ENCODE assay signal across 27 mouse cellular contexts in genomic region chr9:75876333-75876732, GRCm38 (mm10).
DNase-seq lines count a peak whose midpoint lies in the region; ATAC-seq and TF ChIP-seq lines count a peak whose summit lies in the region.
"Had no signal": no experiment of that assay in that cellular context is flagged by ENCODE, and none has a peak within 500 bp of the region (broad histone marks: within the 10 kb centered on the region; RNA-seq: fewer than 3 reads in every experiment).

No protein-coding gene starts in this region.

- no peaks in the 10 kb centered on the region for H3K4me1 ChIP-seq in kidney, adult 2 months (ENCODE audit: control insufficient read depth, insufficient read depth, low read length)
- no peaks in the 10 kb centered on the region for H3K4me1 ChIP-seq in kidney, embryonic 16.5 days (ENCODE audit: insufficient read depth, low read length)
- H3K4me1 ChIP-seq in hindbrain, embryonic 11.5 days (replicated peaks; ENCODE audit: control insufficient read depth, insufficient read depth, low read length): no peaks in the 10 kb centered on the region
- H3K4me1 ChIP-seq: embryonic facial prominence, embryonic 12.5 days; forebrain, embryonic 10.5 days; forebrain, embryonic 15.5 days; heart, embryonic 13.5 days; hindbrain, embryonic 12.5 days; intestine, embryonic 15.5 days; limb, embryonic 15.5 days; liver, embryonic 13.5 days had no signal

- intact Hi-C loops in gastrocnemius, adult 2 months (cut with DNase I): no loop called here

- H3K27ac ChIP-seq in gastrocnemius, adult 2 months: no peak overlapping the region
- H3K27ac ChIP-seq in kidney, adult 2 months (ENCODE audit: insufficient read depth, low read depth, low read length): no peak overlapping the region
- no peak overlapping the region for H3K27ac ChIP-seq in kidney, embryonic 16.5 days (ENCODE audit: low read length)
- no peak overlapping the region for H3K27ac ChIP-seq in hindbrain, embryonic 11.5 days (ENCODE audit: low read depth, low read length)
- H3K27ac ChIP-seq: embryonic facial prominence, embryonic 12.5 days; forebrain, embryonic 10.5 days; forebrain, embryonic 15.5 days; heart, embryonic 13.5 days; hindbrain, embryonic 12.5 days; hindbrain, postnatal 0 days; intestine, embryonic 15.5 days; limb, embryonic 15.5 days; liver, embryonic 13.5 days had no signal

- H3K9me3 ChIP-seq in kidney, embryonic 16.5 days (ENCODE audit: low read length): no peaks in the 10 kb centered on the region
- no peaks in the 10 kb centered on the region for H3K9me3 ChIP-seq in hindbrain, embryonic 11.5 days (ENCODE audit: control insufficient read depth, low read length)
- H3K9me3 ChIP-seq: embryonic facial prominence, embryonic 12.5 days; forebrain, embryonic 10.5 days; forebrain, embryonic 15.5 days; G1E; heart, embryonic 13.5 days; hindbrain, embryonic 12.5 days; intestine, embryonic 15.5 days; limb, embryonic 15.5 days; liver, embryonic 13.5 days had no signal

- H3K4me3 ChIP-seq in gastrocnemius, adult 2 months: no peak overlapping the region
- no peak overlapping the region for H3K4me3 ChIP-seq in kidney, adult 2 months (ENCODE audit: insufficient read depth, low read depth, low read length)
- no peak overlapping the region for H3K4me3 ChIP-seq in kidney, embryonic 16.5 days (ENCODE audit: low read length)
- H3K4me3 ChIP-seq in hindbrain, embryonic 11.5 days (ENCODE audit: low read depth, low read length): no peak overlapping the region
- H3K4me3 ChIP-seq: embryonic facial prominence, embryonic 12.5 days; forebrain, embryonic 10.5 days; forebrain, embryonic 15.5 days; heart, embryonic 13.5 days; hindbrain, embryonic 12.5 days; intestine, embryonic 15.5 days; limb, embryonic 15.5 days; liver, embryonic 13.5 days had no signal

- ATAC-seq in kidney, embryonic 16.5 days (ENCODE audit: low FRiP score, low TSS enrichment): no peak
- no peak for ATAC-seq in hindbrain, embryonic 11.5 days (ENCODE audit: low FRiP score)
- ATAC-seq: forebrain, embryonic 15.5 days; hindbrain, postnatal 0 days; intestine, embryonic 15.5 days; midbrain, embryonic 16.5 days had no signal

- no peak for TF ChIP-seq POLR2A in kidney, adult 2 months (IDR thresholded peaks at IDR 0.05; ENCODE audit: low read depth, low read length)

- 57% methylated on average over 2 of the region's 2 CpGs for WGBS in kidney, adult 2 months
- 70% methylated on average over 2 of the region's 2 CpGs for WGBS in kidney, embryonic 16.5 days
- 76% methylated on average over 2 of the region's 2 CpGs for WGBS in hindbrain, embryonic 11.5 days

- DNase-seq in gastrocnemius, adult 18-20 months (ENCODE audit: low spot score): peak; percentile 9
- no peak for DNase-seq in gastrocnemius, adult 2 months
- peak; percentile 5 for DNase-seq in kidney, adult 2 months
- DNase-seq in adipocyte (ENCODE audit: low spot score): peak; percentile 17
- peak; percentile 78 for DNase-seq in lung, postnatal 25 days (ENCODE audit: low spot score)
- no peak for DNase-seq in hindbrain, embryonic 11.5 days (ENCODE audit: low spot score)
- DNase-seq: adrenal gland, postnatal 10 days; cerebellum, adult 9-10 months; cerebellum, postnatal 36 days; kidney, adult 8-10 months; kidney, postnatal 14 days; liver, embryonic 13.5 days; right cerebral cortex, postnatal 25 days; spleen, adult 18-20 months; thymus, postnatal 25 days had no signal

- H3K36me3 ChIP-seq in kidney, adult 2 months (ENCODE audit: control insufficient read depth, insufficient read depth, low read length): no peaks in the 10 kb centered on the region
- H3K36me3 ChIP-seq in kidney, embryonic 16.5 days (ENCODE audit: insufficient read depth, low read length): no peaks in the 10 kb centered on the region
- H3K36me3 ChIP-seq in hindbrain, embryonic 11.5 days (ENCODE audit: control insufficient read depth, insufficient read depth, low read length): no peaks in the 10 kb centered on the region
- H3K36me3 ChIP-seq: embryonic facial prominence, embryonic 12.5 days; forebrain, embryonic 10.5 days; forebrain, embryonic 15.5 days; G1E; heart, embryonic 13.5 days; hindbrain, embryonic 12.5 days; intestine, embryonic 15.5 days; limb, embryonic 15.5 days; liver, embryonic 13.5 days had no signal

- H3K9ac ChIP-seq in kidney, embryonic 16.5 days (replicated peaks; ENCODE audit: low read length): no peak overlapping the region
- no peak overlapping the region for H3K9ac ChIP-seq in hindbrain, embryonic 11.5 days (ENCODE audit: low read depth, low read length)
- H3K9ac ChIP-seq: embryonic facial prominence, embryonic 12.5 days; forebrain, embryonic 15.5 days; heart, embryonic 13.5 days; hindbrain, embryonic 12.5 days; intestine, embryonic 15.5 days; limb, embryonic 15.5 days; liver, embryonic 13.5 days had no signal

- no peak for TF ChIP-seq CTCF in gastrocnemius, adult 2 months (IDR thresholded peaks at IDR 0.05)
- TF ChIP-seq CTCF in kidney, adult 2 months (conservative IDR thresholded peaks at IDR 0.05; ENCODE audit: insufficient read depth, insufficient read length, low read depth, low read length): no peak

- H3K27me3 ChIP-seq in kidney, adult 2 months (replicated peaks; ENCODE audit: control insufficient read depth, insufficient read depth, low read length): no peaks in the 10 kb centered on the region
- H3K27me3 ChIP-seq in kidney, embryonic 16.5 days (ENCODE audit: insufficient read depth, low read length): no peaks in the 10 kb centered on the region
- H3K27me3 ChIP-seq in hindbrain, embryonic 11.5 days (ENCODE audit: control insufficient read depth, insufficient read depth, low read length): no peaks in the 10 kb centered on the region
- H3K27me3 ChIP-seq: embryonic facial prominence, embryonic 12.5 days; forebrain, embryonic 15.5 days; heart, embryonic 13.5 days; hindbrain, embryonic 12.5 days; intestine, embryonic 15.5 days; limb, embryonic 15.5 days; liver, embryonic 13.5 days had no signal

- no peak overlapping the region for H3K4me2 ChIP-seq in kidney, embryonic 16.5 days (replicated peaks; ENCODE audit: low read depth, low read length)
- H3K4me2 ChIP-seq in hindbrain, embryonic 11.5 days (replicated peaks; ENCODE audit: low read depth, low read length): no peak overlapping the region
- H3K4me2 ChIP-seq: embryonic facial prominence, embryonic 12.5 days; forebrain, embryonic 15.5 days; heart, embryonic 13.5 days; hindbrain, embryonic 12.5 days; intestine, embryonic 15.5 days; limb, embryonic 15.5 days; liver, embryonic 13.5 days; midbrain, embryonic 11.5 days had no signal

Comparison
In these comparisons a context has a peak if more than half of its experiments do, and no peak if none do; other contexts are left out.
1. DNase-seq: peak in gastrocnemius, adult 18-20 months (single experiment), kidney, adult 2 months (single experiment), adipocyte (single experiment) and lung, postnatal 25 days (single experiment); none in gastrocnemius, adult 2 months (single experiment) and hindbrain, embryonic 11.5 days (single experiment).